Mouse (Mus musculus): ENCODE results near the gene Elmsan1.

Elmsan1 gene

DNA sequence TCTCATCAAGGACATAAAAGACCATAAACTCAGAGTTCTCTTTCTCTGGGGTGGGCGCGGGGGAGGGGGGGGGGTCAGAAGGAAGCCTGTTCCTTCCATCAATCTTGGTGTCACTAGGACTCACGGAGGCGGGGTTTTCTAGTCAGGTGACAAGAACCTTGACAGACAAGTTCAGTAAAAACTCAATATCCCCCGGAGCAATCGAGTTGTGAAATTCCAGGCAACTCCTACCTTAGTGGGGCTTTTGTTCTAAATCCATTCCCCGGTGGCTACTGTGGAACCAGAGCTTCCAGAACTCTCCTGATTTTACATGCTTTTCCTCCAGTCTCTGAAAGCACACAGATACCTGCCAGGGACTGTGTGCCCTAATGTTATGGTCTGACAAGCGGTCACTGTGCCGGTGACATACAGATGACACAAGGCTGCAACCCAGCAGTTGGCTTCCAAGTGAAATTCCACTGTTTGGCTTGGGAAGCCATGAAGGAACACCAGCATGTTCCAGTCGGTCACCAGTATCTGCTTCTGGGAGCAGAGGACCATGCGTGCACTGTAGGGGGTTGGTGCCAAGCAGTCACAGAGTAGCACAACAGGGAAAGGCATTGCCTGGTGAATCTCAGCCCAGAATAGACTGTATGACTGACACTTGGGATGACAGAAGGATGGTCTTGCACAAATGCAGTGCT lies 2.8 kb downstream of the Elmsan1 start:
- in situ Hi-C loops (cut with MseI, MboI) = no loop called here

DNA sequence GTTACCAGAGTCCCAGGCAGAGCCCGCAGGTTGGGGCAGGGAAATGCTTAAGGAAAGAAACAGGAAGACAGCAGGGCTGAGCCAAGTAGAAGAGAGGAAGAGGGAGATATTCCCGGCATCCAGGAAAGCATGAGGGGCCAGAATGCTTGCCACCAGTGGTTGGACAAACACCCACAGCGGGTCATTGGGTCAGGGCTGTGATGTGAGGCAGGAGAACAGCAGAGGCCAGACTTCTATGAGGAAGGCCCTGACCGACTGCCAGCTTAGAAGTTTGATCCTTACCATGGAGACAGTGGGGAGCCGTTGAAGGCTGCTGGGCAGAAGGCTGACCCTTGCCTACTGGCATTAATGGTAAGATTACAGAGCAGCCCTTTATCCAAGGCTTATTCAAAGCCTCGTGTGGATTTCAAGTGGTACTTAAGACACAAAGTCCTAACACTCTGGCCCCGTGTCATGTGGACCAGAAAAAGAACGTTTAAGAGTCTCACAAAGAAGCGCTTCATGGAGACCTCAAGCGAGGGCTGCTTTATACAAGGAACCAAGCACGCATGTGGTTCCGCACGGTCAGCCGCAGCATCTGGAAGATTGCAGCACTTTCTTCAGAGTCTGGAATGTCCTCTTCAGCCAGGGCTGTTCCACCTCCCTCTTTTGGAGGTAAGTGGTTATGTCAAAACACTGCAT lies 4.0 kb downstream of the Elmsan1 start:
- in situ Hi-C loops (cut with MseI, MboI) = no loop called here

DNA sequence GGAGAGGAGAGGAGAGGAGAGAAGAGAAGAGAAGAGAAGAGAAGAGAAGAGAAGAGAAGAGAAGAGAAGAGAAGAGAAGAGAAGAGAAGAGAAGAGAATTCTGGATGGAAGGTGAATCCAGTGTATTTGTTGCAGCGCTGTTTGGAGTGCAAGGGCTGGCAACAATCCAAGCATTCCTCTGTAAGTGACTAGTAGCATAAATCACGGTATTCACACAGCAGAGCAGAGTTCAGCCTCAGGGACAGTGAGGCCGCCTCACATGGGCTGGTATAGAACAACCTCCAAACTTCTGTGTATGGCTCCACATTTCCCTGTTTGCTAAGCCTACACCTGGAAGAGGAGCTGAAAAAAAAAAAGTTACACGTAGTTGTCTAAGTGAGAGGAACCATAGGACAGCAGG lies 6.4 kb downstream of the Elmsan1 start:
- in situ Hi-C loops (cut with MseI, MboI) = no loop called here

DNA sequence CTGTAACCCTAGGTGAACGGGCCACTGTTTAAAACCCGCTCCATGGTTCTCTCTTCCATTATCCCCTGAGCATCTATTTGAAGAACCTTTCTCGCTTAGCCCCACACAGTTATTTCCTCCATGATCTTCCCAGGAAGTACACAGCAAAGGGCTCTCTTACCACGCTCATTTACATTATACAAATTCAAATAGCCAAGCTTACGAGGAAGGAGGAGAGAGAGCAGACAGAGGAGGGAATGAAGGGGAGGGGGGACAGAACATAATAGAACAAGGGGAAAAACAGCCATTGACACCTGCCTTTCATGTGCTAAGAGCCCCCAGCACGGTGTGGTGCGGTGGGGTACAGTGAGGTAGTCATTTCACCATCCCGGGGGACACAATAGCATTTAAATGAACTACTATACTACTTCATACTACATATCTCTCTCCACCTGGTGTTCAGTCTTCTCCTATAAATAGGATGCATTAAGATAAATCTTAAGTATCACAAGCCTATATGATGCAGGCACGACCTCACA lies 7.6 kb downstream of the Elmsan1 start:
- in situ Hi-C loops (cut with MseI, MboI) = no loop called here

DNA sequence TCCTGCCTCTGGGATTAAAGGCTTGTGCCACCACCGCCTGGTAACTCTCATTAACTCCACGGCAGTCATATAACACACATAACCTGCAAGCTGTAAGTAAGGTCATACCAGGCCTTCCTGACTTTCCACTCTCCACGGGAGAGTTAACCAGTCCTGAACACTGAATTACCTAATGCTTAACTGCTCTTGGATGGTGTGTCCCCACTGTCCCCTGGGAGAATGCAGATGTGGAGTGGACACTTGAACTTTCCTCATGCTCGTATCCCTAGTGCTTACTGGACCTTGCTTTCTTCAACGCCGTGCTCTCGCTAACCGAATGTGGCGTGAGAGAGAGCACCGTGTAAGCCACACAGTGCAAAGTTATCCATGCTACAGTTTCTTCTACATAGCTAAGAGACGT lies 8.4 kb downstream of the Elmsan1 start:
- in situ Hi-C loops (cut with MseI, MboI) = no loop called here

DNA sequence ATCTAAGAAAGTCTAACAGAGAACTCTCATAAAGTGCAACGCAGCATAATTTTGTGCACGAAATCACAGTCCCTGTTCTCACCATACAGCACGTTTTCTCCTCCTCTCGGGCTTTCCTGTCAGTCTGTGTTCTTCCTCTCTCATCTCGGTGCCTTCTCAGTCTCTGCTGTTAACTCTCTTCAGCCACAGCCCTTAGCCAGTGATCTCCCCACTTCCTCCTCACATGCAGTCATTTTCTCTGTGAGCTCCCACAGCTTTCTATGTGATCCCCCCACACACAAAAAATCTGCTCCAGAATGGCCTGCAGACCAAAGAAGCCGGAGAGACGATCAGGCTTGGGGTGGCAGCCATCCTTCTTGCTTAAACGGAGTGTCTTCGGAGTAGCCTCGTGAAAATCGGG lies 9.6 kb downstream of the Elmsan1 start:
- in situ Hi-C loops (cut with MseI, MboI) = no loop called here

DNA sequence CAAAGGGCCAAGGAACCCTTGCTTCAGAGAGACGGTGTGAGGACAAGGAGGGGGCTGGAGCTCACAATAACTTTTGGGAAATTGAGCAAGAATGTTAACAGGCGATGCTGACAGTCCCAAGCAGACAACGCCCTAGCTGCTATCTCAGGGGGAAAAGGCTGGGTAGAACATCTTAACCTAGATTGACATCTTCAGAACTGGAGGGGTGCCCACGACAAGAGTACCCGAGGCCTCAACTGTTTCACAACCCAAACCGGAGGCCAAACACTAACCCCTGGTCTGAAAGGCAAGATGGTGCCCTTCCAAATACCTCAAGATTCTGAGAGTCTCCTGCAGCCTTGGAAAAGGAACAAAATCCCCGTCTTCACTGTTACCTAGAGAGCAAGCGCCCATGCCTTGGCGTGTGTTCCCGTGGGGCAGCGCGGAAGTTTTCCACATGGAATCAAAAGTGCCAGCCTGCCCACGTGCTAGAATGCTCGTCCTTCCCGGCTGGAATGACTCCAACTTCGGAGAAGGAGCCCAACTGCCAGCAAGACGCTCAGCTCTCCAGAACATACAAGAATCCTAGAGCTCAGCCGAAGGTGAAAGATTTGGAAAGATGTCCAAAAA lies 11.4 kb downstream of the Elmsan1 start:
- in situ Hi-C loops (cut with MseI, MboI) = no loop called here

DNA sequence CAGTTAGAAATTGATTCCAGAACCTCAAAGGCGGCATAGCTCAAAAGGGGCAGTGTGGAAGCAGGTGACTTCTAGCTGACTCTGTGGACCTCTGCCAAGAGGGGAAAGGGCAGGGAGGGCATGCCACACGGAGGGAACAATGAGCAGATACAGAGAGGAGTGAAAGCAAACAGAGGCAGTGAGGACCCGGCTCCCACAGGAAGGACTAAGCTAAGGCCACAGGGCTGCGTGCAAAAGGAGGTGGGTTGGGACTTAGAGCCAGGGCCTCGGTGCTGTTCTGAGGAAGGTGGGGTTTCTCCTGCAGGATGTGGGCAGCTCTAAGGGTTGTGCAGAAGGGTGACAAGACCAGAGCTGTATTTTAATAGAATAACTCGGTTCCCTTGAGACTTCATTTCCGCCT lies 12.2 kb downstream of the Elmsan1 start:
- in situ Hi-C loops (cut with MseI, MboI) = no loop called here

DNA sequence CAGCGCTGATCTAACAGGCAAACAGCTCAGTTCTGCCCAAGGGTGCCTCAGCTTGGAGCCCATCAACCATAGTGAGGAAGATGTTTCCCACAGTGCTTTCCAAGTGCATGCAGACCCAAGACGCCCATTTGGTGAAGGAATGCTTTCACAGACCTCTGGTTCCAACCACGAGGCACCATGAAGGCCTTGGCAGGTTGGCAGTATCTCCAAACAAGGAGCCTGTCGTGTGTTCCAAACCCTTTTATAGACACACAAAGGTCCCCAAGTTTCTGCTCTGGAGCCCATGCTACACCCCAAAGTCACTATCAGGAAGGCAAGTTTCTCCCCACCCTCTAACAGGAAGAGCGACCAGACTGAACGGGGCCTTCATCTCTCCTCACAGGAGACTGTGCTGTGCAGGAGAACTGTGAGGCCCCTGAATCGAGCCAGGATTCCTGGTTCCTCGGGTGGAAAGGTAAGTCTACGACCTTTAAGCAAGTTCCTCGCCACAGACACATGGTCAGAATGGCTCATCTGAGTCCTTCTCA lies 13.0 kb downstream of the Elmsan1 start:
- in situ Hi-C loops (cut with MseI, MboI) = no loop called here

DNA sequence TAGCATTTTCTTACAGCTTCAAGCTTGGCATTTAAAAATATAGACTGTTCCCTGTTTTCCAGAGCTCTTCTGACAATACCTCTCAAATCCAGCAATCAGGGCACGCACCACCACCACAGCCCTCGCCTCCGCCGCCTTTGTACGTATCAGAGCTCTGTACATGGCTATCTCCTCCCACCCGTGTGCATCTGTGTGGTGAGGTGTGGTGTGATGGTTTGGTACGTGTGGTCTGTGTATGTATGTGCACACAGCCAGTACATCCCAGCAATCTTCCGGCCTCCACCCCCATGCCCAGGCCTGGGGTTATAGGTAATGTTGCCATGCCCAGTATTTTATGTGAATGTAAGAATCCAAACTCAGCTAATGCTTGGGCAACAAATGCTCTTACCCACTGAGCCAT lies 14.0 kb downstream of the Elmsan1 start:
- in situ Hi-C loops (cut with MseI, MboI) = no loop called here

DNA sequence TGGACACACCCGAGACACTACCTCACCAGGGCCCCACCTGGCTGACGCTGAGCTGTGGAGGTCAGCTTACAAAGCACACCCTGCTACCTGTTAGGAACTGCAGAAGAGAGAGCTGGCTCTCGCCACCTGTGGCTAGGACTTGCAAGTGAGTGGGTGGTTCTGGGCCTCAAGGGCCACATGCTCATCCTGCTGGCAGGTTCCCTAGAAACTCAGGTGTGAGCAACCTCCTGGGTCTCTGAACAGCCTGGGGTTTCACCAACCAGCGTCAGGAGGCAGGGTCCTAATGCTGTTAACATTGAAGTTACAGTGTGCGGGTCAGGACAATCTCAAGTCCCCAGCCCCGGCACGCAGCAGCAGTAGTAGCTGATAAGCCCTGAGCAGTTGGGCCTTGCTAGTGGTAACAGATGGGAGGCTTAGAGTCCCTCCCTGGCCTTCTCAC lies 14.9 kb downstream of the Elmsan1 start:
- in situ Hi-C loops (cut with MseI, MboI) = no loop called here

DNA sequence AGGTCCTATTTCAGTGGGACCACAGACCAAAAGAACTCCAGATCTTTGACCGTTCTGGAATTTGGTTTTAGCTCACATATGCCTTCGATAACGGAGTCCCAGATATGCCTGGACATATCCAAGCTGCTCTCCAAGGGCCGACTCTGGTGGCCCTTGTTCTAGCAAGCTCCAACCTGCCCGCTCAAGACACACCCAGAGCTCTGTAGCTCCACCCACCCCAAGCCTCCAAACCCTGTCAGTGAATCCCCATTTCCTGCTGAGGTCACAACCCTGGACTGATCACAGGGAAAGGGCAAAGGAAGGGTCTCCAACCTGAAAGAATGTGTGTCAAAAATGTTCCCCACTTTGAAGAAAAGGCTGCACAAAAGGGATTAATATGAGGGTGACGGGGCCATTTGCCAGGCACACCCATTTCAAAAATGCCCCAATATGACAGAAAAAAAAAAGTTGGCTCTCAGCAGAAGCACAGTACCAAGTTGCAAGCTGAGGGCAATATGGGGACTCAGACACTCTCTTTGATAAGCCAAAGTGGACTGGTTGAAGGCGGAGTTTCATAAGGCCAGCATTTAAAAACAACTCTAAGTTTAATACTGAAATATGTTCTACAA lies 15.4 kb downstream of the Elmsan1 start:
- in situ Hi-C loops (cut with MseI, MboI) = no loop called here

DNA sequence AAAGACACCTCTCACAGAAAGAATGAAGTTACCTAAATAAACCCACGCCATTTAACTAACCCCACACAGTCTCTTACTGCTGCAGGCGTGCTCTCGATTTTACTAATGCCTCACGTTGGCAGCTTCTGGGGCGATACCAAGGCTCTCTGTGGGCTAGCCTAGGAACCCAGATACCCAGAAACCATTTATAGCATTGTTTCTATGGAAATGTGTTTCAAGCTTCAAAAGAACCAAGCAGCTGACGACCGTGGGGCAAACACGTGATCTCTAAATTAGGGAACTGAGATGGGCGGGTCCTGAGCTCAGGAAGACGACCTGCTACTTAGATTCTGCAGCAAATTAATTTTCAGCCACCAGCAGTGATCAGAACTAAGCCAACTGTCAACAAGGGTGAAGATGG lies 16.1 kb downstream of the Elmsan1 start:
- in situ Hi-C loops (cut with MseI, MboI) = no loop called here

DNA sequence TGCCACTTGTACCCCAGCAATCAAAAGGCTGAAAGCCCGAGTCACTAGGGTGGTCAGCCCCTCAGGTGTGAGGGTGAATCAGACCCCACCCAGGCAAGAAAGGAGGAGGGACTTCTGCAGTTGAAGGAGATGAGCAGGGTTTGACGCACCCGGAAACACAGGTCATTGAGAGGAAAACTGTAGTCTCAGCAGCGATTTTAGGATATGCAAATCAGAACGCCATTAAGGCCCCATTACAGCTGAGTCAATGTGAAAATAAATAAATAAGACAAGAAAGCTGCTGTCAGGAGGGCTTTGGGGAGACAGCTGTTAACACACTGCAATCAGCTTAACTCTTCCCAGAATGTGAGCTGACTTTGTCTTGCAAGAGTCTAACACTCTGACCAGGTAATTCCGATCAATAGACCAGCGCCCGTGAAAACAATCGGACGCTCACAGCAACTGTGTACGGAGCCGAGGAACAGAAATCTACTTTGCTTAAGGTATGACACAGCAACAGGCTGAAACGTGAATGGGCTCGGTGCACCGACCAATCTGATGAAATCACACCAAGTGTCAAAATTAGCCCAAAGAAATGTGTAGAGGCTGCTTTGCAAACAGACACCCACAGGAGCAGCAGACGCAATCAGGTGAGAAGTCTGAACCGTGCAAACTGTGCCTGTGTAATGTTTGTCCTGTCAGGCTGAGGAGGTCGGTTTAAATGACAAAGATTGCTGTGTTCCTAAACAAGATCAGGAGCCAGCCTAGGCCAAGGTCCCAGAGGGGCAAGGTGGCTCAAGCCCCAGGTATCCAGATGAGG lies 16.8 kb downstream of the Elmsan1 start:
- in situ Hi-C loops (cut with MseI, MboI) = no loop called here

DNA sequence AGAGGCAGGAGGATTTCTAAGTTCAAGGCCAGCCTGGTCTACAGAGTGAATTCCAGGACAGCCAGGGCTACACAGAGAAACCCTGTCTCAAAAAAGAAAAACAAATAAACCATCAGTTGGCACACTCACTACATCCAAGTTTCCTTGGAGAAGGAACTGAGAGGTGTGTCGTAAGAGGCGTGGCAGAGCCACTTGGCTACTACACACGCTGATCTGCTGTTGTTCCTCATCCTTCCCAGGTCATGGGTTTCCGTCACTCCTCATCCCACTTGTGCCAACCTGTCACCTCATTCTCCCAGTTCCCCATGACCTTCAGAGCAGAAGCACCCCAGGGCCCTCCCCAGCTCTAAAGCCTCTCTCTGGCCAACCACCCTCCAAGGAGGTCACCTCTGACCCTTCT lies 17.5 kb downstream of the Elmsan1 start:
- in situ Hi-C loops (cut with MseI, MboI) = no loop called here

DNA sequence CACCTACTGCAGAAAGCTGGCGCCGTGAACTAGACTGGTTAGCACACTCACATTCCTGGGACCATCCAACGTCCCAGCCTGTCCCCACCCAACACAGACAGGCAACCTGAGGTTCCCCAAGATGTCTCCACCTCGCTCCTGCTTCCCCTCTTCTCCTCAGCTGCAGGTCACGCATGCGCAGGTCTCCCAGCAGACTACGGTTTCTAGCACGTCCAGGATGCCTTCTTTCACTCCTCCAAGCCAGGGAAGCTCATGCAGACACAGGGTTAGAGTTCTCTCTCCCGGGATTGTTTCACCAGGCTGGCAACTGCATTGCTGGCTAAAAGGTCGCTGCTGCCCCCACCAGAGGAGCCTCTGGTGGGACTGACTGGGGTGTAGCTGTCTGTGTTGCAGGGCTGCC lies 19.8 kb downstream of the Elmsan1 start:
- in situ Hi-C loops (cut with MseI, MboI) = no loop called here

DNA sequence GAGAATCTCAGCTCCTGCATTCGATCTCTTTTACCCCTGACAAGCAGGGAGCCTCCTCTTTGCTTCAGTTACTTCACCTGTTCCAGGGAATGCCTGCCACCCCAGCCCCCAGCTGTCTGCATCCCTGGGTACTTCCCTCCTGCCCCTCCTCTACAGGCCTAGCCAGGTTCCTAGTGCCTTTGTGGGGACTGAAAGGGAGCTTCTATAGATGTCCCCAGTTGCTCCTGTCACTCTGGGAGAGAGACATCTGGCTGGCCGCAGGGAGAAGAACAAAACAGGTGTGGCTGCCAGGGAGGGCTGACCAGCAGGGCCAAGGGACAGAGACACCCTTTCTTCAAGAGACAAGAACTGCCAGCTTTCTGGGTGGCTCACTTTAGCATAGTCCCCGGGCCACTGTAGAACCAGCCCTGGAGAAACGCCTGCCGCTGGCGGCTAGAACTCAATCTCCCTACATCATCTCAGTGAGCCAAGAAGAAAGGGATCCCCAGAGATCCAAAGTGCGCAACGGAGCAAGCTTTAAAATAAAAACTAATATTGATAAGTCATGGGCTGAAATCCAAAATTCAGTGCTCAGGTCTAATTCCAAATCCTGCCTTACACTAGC lies 20.5 kb downstream of the Elmsan1 start:
- in situ Hi-C loops (cut with MseI, MboI) = no loop called here

DNA sequence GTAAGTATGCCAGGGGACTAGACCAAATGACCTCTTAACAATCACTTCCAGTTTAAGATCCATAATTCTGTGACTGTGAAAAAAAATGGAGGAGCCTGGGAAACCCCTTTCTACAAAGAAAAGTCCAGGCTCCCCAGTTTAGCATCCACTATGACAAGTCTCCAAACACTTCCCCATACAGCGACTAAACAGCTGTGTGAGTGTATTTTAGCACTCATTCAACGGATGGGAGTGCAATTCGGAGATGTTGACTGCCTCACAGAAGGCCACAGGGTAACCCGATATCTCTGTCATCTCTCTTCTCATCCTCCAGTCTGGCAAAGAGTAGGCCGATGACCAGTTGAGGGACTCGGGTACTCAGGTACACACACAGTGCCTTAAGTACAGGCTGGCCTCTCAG lies 23.5 kb downstream of the Elmsan1 start:
- in situ Hi-C loops (cut with MseI, MboI) = no loop called here

DNA sequence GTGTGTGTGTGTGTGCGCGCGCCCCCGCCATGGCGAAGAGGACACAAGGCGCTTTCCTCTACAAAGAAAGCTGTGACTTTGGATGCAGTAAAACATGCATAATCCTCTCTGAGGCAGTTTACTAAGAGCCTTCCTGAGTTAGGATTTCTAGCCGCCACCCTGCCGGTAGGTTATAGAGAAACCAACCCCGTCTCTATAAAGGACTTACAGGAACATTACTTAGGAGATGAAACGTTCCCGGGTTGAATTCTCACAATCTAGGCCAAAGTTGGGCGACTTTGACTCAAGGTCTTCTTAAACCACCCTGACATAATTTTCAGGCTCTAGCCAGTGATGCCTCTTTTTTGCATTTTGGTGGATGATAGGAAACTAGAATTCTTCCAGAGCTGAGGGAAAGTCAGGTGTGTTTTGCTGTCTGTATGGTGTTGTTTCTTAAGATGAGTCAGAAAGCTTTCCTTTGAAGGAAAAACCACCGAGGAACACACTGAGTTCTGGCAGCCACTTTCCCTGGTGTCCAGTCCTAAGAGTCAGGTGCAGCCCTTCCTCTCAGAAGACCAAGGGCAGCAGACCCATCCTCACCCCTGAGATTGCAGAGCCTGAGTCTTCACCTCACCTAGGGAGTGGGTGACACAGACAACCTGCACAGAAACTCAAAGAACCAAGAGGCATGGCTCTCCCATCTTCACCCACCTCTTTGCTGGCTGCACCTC lies 24.1 kb downstream of the Elmsan1 start:
- in situ Hi-C loops (cut with MseI, MboI) = no loop called here

DNA sequence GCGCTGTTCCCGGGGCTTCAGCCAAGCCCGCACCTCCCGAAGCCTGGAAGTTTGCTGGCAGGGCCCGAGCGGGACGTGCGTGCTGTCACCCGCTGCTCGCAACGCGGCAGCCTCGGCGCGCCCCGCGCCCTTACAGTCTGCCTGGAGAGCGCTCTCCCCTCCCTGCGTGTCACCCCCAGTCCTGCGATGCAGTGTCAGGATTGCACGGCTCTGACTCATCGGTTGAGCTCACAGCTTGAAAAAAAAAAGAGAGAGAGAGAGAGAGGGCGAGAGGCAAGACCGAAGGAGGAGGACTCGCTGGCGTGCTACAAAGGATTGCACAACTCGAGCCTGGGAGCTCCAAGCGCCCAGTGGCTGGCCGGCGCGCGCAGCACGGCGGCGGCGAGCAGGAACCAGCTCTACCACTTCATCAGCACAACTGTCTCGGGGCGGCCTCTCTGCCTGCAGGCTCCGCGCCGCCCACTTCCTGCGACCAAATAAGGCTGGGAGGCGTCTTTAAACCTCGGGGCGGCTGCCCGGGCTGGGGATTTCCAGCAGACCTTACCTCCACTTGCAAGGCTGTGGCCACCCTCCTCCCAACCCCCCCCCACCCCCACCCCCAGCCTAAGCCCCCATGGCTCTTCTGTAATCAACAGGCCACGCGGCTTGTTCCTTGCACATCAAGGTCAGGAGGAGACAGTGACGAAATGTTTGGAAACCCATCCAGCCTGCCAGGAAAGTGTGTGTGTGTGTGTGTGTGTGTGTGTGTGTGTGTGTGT lies 24.9 kb downstream of the Elmsan1 start:
- in situ Hi-C loops (cut with MseI, MboI) = no loop called here

All from mouse trophoblast stem cell (cell line).